Mouse (Mus musculus) left cerebral cortex, postnatal 36 days (tissue): ENCODE results near the gene Ppt2. TPM values are rescaled to one million over a fixed set of nuclear protein-coding genes. Genes with fewer than 3 reads are reported as not detected.

Source experiments
- DNase-seq, 2 experiments: peaks; one replicate each; pipeline ENCODE4 v3.0.0; 2021 to 2022; ENCODE audit warnings: low spot score in 2 of 2, mixed read lengths in 1 of 2
- intact Hi-C: fragments of 180-260 bp; cut with DNase I; formaldehyde crosslinking; loops from one replicate; pipeline ENCODE4 v1.15.1; 2025
- total RNA-seq, 2 experiments: library from RNA; stranded (reverse); gene quantifications; 2 replicates each; pipeline ENCODE4 v1.2.3; 2021

Ppt2 gene
- total RNA-seq, 2 experiments from 2014 or later = 37.2 to 47.1 TPM

DNA sequence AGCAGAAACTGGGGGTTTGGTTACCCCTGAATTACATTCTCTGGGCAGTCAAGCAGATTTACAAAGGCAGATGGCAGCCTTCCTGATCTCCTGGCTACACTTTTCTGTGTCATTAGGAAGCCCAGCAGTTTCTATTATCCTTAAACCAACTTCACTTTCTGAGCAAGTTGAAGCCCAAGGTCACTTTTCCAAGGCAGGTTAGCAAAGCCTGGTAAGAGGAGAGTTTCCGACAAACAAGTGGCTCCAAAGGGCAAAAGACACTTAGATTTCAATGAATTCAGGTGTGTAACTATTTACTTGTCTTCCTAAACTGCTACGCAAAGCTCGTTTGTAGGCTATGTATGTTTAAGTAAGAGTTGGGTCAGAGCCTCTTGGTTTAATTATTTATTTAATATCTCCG is 15.1 kb upstream of the Ppt2 start:
- no peak for DNase-seq
- intact Hi-C loops = no loop called here

DNA sequence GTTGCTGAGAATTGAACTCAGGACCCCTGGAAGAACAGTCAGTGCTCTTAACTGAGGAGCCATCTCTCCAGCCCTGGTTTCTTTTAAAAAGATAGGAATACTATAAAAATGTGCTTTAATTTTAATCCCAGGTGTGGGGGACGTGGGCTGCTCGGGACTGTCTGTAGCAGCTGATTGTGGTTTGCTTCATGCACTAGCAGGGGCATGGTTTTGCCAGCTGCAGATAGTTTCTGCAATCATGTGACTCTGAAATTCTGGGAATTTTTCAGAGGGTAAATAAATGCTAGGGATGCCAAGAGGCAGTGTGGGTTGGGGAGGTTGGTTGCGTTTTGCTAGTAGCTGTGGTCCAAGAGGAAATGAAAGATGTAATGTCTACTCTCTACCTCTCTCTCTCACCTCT is 13.6 kb upstream of the Ppt2 start:
- intact Hi-C loops = no loop called here
- DNase-seq = no peak

DNA sequence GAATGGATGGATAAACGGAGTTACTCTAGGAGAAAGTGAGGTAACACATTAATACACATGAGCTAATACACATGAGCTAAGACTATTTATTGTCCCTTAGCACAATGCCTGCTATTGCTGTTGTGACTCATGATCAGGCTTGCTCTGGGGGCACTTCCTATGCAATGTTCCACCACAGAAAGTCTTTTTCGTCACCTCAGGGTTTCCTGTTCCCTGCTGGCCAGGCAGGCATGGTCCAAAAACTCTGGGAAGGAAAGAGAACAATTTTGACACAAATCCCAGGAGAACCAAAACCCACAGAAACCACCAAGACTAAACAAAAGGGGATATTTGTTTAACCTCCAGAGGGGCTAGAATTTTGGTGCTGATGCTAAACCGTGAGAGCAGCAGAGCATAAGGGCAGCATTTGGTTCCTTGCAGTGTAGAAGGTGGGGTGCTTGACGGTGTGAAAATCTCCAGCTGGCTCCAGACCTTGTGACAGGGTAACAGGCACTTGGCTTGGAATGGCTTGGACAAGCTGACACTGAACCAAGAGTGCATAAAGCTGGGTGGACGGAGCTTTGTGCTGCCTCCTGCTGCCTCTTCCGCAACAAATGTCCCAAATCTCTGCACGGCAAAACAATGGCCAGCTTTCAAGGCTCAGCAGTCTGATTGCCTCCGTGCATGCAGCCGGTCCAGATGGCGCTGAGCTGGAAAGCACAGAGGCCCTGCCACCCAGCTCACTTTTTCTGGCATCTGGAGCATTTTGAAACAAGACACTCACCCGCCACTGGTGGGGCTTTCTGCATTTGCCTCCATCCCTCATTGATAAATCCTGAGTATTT is 12.7 kb upstream of the Ppt2 start:
- intact Hi-C loops = no loop called here
- no peak for DNase-seq

DNA sequence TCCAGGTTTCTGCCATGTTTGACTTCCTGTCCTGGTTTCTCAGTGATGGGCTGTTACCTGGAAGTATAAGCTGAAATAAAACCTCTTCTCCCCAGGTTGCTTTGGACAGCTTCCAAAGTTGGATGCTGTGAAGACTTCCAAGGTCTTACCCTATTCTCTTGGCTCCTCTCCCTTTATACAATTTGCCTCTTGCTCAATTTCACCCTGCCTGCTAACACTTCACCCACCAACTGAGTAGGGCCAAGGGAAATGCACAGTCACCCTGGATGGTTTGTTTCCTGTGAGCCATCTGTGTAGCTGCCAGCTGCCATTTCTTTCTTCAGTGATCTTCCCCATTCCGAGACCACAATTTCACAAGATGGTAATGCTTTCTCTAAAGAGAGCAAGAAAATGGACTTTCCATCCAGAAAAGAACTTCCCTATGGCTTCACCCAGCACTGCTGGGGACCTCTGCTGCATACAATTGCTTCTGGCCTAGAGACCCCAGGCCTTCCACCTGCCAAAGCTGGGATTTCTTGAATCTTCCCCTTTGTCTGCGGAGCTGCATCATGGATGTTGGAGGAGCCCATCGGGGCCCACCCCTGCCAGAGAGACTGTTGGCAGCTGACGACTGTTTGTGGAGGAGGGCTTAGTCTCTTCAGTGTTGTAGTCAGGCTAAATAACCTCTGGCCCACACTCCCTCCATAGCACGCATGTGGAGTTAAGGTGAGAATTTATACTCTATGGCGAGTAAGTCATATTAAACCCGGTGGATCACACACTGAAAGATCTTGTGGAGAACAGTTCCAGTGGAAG is 11.3 kb upstream of the Ppt2 start:
- no peak for DNase-seq
- intact Hi-C loops = no loop called here

DNA sequence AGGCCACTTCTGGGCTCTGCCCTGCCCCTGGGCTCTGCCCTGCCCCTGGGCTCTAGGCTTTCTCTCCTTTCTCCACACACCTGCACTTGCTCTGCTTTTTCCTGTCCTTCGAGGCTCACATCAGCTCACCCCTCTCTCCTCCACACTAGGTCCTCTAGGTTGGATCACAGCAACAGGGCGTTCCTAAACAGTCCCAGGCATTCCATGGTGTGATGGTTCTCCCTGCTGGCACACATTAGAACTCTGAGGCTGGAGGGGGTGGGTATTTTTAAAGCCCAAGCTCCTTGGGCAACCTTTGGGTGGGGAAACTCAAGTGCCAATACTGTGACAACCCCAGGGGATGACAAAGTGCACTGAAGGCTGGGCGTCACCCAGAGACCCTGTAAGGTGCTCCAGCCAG is 9.1 kb upstream of the Ppt2 start:
- intact Hi-C loops = no loop called here
- DNase-seq = no peak

DNA sequence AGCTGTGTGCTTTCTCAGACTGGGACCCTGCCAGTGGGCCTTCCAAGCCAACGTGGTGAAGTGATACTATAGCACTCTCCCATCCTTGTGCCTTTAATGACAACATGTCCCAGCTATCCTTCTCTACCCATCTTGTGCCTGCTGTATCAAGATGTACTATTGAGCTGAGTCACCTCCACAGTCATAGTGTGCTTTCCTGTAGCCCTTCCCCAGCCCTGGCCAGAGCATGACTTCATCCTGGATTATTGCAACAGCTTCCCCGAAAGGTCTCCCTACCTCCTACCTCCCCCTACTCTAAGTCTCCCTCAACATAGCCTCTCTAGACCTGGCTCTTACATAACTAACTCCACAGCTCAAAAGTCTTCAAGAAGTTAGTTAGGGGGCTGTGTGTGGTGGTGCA is 7.4 kb upstream of the Ppt2 start:
- intact Hi-C loops = no loop called here
- no peak for DNase-seq

DNA sequence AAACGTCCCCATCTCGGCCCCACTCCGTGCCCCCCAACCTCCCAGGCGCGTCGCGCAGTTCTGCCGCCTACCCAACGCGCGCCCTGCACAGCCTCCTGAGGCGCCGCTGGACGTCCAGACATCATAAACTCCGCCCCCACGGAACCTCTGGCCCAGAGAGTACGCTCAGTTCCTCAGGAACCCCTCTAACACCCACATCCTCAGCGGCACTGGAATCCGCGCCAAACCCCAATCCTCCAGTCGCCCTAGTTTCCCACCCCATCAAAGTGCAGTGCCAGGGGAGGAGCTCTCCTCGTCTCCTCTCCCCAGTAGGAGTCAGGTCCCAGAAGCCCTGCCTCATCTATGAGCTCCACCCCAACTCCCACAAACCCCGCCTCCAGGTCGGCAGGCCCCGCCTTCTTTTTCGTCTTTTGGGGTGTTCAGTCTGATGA is 4.0 kb upstream of the Ppt2 start:
- intact Hi-C loops = loop anchor here (5.0 kb wide), 1 partner anchor 35 kb away; the partner anchor contains the start of gene Ager

DNA sequence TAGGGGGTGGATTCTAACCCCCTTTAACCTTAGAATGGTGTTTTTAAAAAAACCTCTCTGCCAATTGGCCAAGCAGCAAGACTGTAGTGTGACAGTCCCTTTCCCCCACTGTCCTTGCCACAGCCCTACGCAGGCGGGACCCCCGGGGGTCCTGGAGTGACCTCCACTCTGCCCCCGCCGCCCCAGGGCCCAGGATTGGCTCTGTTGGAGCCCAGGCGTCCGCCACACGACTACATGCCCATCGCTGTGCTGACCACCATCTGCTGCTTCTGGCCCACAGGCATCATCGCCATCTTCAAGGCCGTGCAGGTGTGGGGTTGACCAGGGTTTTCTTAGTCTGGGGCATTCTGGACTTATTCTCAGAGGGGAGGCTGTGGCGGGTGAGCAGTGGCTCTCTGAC is 3.3 kb upstream of the Ppt2 start:
- intact Hi-C loops = loop anchor here (5.0 kb wide), 1 partner anchor 34 kb away; the partner anchor contains the start of gene Ager

More for the DNA sequence above, 4.0 kb upstream of the Ppt2 start:
- peak; percentile 86 to 90 for DNase-seq

DNA sequence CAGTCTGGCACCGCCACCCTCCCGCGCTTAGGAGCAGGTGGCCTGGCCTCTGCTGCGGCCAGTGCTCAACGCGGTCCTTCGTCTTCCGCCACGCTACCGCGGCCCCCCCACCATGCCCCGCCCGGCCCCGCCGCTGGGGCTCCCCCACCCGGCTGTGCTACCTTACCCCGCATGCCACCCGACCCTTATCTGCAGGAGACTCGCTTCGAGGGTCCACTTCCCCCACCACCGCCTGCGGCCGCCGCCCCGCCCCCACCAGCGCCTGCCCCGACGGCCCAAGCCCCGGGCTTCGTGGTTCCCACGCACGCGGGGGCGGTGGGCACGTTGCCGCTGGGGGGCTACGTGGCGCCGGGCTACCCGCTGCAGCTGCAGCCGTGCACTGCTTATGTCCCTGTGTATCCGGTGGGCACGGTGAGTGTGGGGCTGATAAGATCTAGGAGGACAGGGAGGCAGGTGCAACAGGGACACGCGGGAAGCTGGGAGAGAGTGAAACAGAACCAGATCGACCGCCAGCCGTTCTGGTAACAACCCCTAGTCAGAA is 2.5 kb upstream of the Ppt2 start:
- DNase-seq = peak in 1 of 2 experiments; percentile 70
- intact Hi-C loops = loop anchor here (5.0 kb wide), 1 partner anchor 34 kb away; the partner anchor contains the start of gene Ager

More for the DNA sequence above, 3.3 kb upstream of the Ppt2 start:
- no peak for DNase-seq

DNA sequence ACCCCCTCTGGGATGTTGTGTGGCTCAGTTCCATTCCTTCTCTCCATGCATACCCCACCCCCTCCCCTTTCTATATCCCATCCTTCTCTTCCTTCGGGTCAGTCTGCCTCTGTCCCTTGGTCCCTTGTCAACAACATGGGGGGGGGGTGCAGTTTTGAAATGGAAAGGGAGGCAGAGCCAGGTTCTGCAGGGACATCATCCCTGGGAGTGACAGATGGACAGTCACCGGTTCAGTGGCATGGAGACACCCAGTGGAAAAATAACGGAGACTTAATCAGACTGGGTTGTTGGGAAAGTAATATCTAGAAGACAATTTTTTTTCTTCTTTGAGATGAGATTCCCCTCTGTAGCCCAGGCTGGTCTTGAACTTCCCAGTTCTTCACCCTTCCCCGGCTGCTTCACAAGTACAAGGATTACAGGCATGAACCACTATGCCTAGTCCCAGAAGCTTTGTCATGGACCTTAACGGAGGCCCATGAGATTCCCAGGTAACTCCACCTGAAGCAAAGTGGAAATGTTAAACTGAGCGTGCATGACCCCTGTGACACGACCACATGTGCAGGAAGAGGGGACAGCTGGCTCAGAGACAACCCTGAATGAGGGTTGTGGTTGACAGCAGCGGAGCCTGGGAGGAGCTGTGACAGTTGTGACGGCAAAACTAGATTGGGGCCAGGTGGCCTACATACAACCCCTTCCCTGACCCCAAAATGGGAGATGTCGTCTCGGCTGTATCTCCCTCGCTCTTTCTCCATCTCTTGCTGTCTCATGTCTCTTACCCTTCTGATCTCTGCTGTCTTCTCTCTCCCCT is 1.7 kb upstream of the Ppt2 start:
- intact Hi-C loops = loop anchor here (5.0 kb wide), 2 partner anchors 33 to 267 kb away; partner anchors contain the start of genes Ager, C2 and Ehmt2
- DNase-seq = no peak

DNA sequence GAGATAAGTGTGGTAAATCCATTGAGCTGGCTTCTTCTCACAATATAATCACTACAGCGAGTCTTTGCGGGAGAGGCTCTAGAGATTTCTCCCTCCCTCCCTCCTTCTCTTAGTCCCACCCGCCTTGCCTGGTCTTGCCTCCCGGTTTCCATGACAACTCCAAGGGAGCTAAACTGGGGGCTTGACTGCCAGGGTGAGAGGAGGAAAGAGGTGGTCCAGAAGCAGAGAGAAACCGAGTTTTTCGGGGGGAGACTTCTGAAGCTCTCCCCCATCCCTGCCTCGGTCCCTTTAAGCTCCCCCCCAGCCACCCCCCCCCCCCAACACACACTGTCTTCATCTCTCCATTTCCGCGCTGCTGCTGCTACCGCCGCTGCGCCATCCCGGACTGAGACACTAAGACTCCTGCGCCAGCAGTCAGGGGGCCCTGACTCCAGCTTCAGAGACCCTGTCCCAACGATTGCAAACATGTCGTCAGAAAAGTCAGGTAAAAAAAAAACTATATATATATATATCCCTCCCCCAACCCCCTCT is 976 bp upstream of the Ppt2 start, which contains the start of gene Prrt1:
Prrt1 (plus strand) TSS at position 313 of the 531 bp plus-strand sequence.
- intact Hi-C loops = loop anchor here (5.0 kb wide), 1 partner anchor 268 kb away; the partner anchor contains the start of genes C2 and Ehmt2
- peak; percentile 64 to 68 for DNase-seq

DNA sequence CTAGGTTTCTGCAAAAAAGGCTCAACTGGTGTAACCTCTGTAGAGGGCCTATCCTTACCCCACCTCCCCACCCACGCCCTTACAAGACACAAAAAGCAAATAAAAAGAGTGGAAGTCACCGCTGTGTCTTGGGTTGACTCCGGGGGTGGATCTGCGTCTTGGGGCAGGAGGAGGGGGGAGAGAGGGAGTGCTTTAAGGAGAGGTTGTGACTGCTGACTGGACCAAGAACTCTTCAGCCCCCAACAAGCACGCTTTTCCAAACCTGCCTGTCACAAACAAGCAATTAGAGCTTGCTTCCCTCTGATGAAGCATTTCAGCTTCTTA is 296 bp upstream of the Ppt2 start:
- intact Hi-C loops = loop anchor here (5.0 kb wide), 1 partner anchor 269 kb away; the partner anchor contains the start of genes C2 and Ehmt2

DNA sequence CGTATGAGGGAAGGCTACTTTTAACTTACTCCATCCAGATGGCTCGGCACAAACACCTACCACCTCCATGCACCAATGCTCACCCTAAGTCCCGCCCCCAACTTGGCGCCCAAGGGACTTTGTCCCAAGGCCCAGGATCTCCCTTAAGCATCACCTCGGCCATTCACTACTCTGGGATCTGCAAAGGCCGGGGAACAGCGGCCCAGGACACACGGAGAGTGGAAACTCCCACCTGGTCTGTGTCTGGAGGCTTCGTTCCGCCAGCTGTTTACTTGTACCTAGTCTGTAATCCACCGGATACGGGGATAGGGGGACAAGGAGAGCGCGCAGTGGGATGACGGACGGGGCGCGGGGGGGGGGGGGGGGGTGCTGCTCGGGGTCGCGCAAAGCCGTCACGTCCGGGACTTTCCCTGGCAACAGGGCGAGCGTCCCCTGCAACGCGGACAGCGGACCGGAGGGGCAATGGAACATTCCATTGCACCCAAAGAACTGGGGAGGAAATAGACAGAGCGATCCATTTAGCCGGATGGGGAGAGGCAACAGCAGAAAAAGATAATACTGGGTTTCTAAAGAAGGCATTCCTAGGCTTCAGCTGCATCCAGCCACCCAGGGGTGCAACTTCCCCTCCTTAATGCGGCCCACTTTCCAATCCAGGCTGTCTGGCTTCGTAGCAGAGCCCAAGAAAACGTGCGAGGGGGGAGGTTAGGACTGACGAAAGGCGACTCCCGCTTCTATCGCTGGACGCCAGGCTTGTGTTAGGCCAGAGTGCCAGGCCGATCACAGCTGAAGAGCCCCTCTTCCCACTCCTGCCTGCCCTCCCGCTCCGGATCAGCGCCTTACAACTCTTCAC is 992 bp downstream of the Ppt2 start:
- peak; percentile 85 to 86 for DNase-seq
- intact Hi-C loops = loop anchor here (5.0 kb wide), 1 partner anchor 270 kb away; the partner anchor contains the start of genes C2 and Ehmt2

More for the DNA sequence above, 296 bp upstream of the Ppt2 start:
- no peak for DNase-seq

DNA sequence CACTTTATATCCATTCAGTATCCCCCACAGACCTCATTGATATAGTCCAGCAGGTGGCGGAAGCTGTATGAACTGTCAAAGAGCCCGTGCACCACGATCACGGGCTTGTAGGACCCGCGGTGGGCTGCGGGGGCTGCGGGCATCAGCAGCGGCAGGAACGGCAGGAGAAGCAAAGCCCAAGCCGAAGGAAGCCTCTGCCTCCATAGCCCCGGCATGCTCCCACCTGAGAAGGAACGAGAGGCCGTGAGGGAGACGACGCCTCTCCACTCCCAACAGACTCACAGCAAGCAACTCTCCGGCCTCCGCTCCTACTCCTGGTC is 1.6 kb downstream of the Ppt2 start:
- intact Hi-C loops = loop anchor here (5.0 kb wide), 1 partner anchor 271 kb away; the partner anchor contains the start of genes C2 and Ehmt2
- no peak for DNase-seq

DNA sequence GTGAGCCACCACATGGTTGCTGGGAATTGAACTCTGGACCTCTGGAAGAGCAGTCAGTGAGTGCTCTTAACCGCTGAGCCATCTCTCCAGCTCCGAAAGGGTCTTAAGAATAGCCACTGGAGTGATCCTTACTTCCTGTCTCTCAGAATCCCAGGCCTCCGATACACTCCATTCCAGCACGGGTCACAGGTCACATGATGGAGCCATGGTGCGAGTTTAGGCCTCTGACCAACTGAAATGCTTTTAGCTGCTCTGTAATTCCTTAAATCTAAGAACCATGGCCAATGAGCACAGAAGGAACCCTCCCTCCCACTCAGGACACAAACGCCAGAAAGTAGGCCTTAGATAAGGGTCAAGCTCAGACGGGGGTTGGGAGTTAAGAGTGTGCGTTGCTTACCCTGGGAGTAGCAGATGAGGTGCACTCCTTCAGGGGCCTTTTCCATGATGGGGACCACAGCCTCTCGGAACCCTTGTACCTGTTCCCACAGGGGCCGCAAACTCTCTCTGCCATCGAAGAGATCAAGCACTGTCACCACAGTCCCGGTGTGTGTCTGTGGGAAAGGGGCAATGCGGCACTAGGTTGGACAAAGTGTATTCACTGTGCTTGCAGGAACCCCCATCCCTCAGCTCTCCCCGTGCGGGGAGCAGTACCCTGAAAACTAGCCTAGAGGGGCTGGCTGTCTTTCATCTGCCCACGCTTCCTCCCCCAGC is 2.1 kb downstream of the Ppt2 start:
- DNase-seq = no peak
- intact Hi-C loops = loop anchor here (5.0 kb wide), 1 partner anchor 271 kb away; the partner anchor contains the start of genes C2 and Ehmt2

DNA sequence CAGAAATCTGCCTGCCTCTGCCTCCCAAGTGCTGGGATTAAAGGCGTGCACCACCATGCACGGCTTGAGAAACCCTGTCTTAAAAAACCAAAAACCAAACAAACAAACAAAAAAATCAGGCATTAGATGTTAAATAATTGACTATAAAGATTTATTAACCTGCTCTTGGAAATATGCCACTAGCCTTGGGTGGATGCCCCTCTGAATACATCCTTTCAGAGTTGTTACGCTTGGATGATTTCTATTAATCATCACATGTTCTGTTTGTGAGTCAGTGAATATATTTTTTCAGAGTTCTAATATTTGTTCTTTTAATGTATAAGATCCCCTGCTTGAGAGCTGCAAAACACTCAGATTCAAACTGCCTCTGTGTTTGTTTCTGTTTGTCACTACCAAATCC is 3.3 kb downstream of the Ppt2 start:
- DNase-seq = no peak
- intact Hi-C loops = loop anchor here (5.0 kb wide), 1 partner anchor 272 kb away; the partner anchor contains the start of genes C2 and Ehmt2

DNA sequence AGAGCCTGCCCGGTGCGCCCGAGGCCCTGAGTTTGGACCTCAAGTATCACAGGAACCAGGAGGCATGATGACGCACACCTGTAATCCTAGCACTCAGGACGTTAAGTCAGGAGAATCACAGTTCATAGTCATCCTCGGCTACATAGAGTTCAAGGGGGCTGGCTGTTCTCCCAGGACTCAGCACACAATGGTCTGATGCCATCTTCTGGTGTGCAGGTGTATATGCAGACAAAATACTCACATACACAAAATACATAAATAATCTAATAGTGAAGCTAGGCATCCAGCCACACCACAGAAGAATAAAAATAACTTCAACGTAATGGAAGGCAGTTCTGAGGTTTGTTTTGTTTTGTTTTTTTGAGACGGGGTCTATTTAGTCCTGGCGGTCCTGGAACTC is 5.1 kb downstream of the Ppt2 start:
- intact Hi-C loops = no loop called here
- DNase-seq = no peak
